Mouse (Mus musculus): ENCODE results near the gene Arl15. TPM values are rescaled to one million over a fixed set of nuclear protein-coding genes. Genes with fewer than 3 reads are reported as not detected.

Gene Arl15
- polyA plus RNA-seq, 1 experiment from 2014 or later: 5.3 TPM

GRCm38 (mm10) chr13:114083570-114084138 lies 289.3 kb downstream of the Arl15 start:
- Histone ChIP-seq H3K27me3 (replicated peaks) (no peaks in the 10 kb centered on the region), H3K27ac (no peak overlapping the region), H3K9ac (no peak overlapping the region), H3K4me1 (peaks cover 3% of the 10 kb centered on the region; the same call in 1 of the 2 replicates), H3K4me3 (no peak overlapping the region), H3K4me2 (no peak overlapping the region), H3K9me3 (replicated peaks) (no peaks in the 10 kb centered on the region), H3K36me3 (no peaks in the 10 kb centered on the region)
- 69% methylated on average over 3 of the region's 3 CpGs for WGBS (ENCODE audit: insufficient replicate concordance)
- ATAC-seq: peak; percentile 34; the same call in 1 of the 2 replicates

DNA sequence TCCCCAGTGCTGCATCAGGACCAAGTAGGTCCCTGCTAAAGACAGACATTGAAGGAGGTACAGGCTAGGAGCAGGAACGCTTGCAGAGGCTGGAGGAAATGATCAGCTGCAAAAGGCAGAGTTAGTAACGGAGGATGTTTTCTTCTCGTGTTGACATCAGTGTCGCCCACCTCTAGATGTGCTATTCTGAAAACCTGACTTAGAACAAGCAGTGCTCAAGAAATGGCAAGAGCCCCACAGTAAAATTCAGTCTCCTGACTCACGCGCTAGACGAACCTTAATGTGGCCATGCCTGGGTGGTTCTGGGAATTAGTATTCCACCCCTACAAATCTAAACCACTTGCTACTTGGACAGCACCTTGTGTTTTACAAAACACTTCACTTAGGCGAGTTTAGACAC lies 291.1 kb downstream of the Arl15 start:
- no peak for ATAC-seq
- Histone ChIP-seq H3K27me3 (replicated peaks) (no peaks in the 10 kb centered on the region), H3K4me2 (no peak overlapping the region), H3K27ac (no peak overlapping the region), H3K4me3 (no peak overlapping the region), H3K9ac (no peak overlapping the region), H3K4me1 (peaks cover 3% of the 10 kb centered on the region; the same call in 1 of the 2 replicates), H3K36me3 (peaks cover 3% of the 10 kb centered on the region; the same call in 1 of the 2 replicates), H3K9me3 (replicated peaks) (no peaks in the 10 kb centered on the region)
- 75% methylated on average over 8 of the region's 8 CpGs for WGBS (ENCODE audit: insufficient replicate concordance)

DNA sequence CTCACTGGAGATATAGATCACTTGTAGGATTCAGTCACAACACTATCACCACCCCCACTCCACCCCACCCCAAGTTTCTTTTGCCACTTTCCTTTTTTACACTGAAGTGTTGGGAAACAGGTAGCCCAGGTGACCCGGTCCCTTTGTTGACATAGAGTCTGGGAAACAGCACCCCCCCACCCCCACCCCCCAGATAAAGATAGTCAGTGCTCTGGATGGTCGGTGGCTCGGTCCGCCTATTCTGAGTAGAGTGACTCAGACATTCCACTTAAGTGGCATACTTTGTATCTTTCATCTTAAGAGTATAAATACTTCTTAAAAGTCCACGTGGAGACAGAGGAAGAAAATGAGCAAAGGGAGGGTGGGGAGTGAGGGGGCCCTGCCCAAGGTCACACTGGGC lies 292.0 kb downstream of the Arl15 start:
- no peaks in the 10 kb centered on the region for H3K27me3 ChIP-seq (replicated peaks)
- H3K4me3 ChIP-seq: no peak overlapping the region
- H3K4me2 ChIP-seq: no peak overlapping the region
- H3K9ac ChIP-seq: no peak overlapping the region
- H3K9me3 ChIP-seq (replicated peaks): no peaks in the 10 kb centered on the region
- 57% methylated on average over 5 of the region's 5 CpGs for WGBS (ENCODE audit: insufficient replicate concordance)
- peaks cover 3% of the 10 kb centered on the region; the same call in 1 of the 2 replicates for H3K4me1 ChIP-seq
- ATAC-seq: no peak
- H3K27ac ChIP-seq: no peak overlapping the region
- peaks cover 3% of the 10 kb centered on the region; the same call in 1 of the 2 replicates for H3K36me3 ChIP-seq

GRCm38 (mm10) chr13:114086801-114087200 lies 292.5 kb downstream of the Arl15 start:
- ATAC-seq: no peak

DNA sequence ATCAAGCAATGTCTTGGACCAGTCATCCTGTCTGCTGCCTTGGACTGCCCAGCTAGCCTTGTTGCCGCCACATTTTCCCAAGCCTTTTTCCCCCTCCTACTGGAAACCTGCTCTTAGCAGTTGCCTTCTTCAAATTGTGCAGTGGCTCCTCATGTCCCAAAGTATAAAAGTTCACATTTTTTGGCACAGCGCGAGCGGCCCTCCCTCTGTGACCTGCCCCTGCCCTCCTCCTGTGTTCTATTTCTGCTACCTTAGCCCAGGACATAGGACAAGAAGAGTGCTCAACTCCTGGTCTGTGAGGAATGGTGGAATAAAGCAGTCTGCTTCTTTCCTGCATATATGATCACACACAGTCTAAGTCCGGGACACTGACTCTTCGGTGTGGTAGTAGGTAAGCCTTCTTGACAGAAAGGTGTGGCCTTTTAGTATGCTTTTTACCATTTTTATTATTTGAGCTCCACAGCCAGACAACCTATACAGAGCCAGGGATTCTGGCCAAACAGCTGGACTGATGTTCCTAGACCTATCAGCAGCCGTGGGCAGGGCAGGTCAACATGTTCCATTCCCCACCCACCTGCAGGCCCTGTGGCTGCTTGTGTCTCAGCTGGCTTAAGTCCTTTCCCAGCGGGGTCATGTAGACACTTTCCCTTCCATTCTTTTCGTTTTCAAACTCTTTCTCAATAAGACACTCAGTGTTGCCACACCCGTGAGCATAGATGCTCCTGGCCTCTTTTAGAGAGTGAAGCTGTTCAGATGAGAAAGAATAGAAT lies 293.6 kb downstream of the Arl15 start:
- no peak for ATAC-seq
- peaks cover 3% of the 10 kb centered on the region; the same call in 1 of the 2 replicates for H3K36me3 ChIP-seq
- 80% methylated on average over 10 of the region's 10 CpGs for WGBS (ENCODE audit: insufficient replicate concordance)
- peaks cover 3% of the 10 kb centered on the region; the same call in 1 of the 2 replicates for H3K4me1 ChIP-seq
- H3K4me3 ChIP-seq: no peak overlapping the region
- no peak overlapping the region for H3K9ac ChIP-seq
- no peaks in the 10 kb centered on the region for H3K9me3 ChIP-seq (replicated peaks)
- no peaks in the 10 kb centered on the region for H3K27me3 ChIP-seq (replicated peaks)
- H3K27ac ChIP-seq: no peak overlapping the region
- H3K4me2 ChIP-seq: no peak overlapping the region

More at GRCm38 (mm10) chr13:114086801-114087200, 292.5 kb downstream of the Arl15 start:
- no peak overlapping the region for H3K9ac ChIP-seq
- no peak overlapping the region for H3K27ac ChIP-seq
- no peak overlapping the region for H3K4me2 ChIP-seq
- H3K27me3 ChIP-seq (replicated peaks): no peaks in the 10 kb centered on the region
- H3K4me3 ChIP-seq: no peak overlapping the region
- peaks cover 3% of the 10 kb centered on the region; the same call in 1 of the 2 replicates for H3K36me3 ChIP-seq
- WGBS (ENCODE audit: insufficient replicate concordance): 74% methylated on average over 5 of the region's 5 CpGs
- no peaks in the 10 kb centered on the region for H3K9me3 ChIP-seq (replicated peaks)
- peaks cover 3% of the 10 kb centered on the region; the same call in 1 of the 2 replicates for H3K4me1 ChIP-seq

DNA sequence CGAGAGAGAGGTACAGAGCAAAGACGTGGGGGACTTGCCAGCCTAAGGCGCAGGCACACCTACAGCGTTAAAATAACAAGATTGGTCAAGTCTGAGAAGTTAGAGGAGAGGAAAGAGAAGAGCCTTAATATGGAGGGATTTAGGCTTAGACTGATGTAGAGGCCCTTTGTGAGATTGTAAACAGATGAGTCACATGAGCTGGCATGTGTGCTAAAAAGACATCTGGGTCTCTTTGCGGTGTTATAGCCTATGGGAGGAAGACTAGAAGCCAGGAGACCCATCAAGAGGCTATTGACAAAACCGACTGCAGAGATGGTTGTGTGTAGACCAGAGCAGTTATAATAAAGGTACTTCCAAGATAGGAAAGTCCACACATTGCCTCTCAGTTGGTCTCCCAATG lies 296.5 kb downstream of the Arl15 start:
- ATAC-seq: no peak
- WGBS (ENCODE audit: insufficient replicate concordance): 84% methylated on average over 6 of the region's 6 CpGs
- Histone ChIP-seq H3K9ac (no peak overlapping the region), H3K9me3 (replicated peaks) (no peaks in the 10 kb centered on the region), H3K36me3 (peaks cover 3% of the 10 kb centered on the region; the same call in 1 of the 2 replicates), H3K27me3 (replicated peaks) (no peaks in the 10 kb centered on the region), H3K4me2 (no peak overlapping the region), H3K4me3 (no peak overlapping the region), H3K27ac (no peak overlapping the region), H3K4me1 (no peaks in the 10 kb centered on the region)

GRCm38 (mm10) chr13:114091231-114091630 lies 296.9 kb downstream of the Arl15 start:
- WGBS (ENCODE audit: insufficient replicate concordance): 70% methylated on average over 9 of the region's 9 CpGs
- no peak overlapping the region for H3K4me2 ChIP-seq
- peaks cover 3% of the 10 kb centered on the region; the same call in 1 of the 2 replicates for H3K36me3 ChIP-seq
- ATAC-seq: no peak
- no peaks in the 10 kb centered on the region for H3K9me3 ChIP-seq (replicated peaks)
- no peak overlapping the region for H3K9ac ChIP-seq
- no peak overlapping the region for H3K4me3 ChIP-seq
- no peak overlapping the region for H3K27ac ChIP-seq
- H3K27me3 ChIP-seq (replicated peaks): no peaks in the 10 kb centered on the region
- H3K4me1 ChIP-seq: no peaks in the 10 kb centered on the region

GRCm38 (mm10) chr13:114094151-114094875 lies 300.0 kb downstream of the Arl15 start:
- Histone ChIP-seq H3K27me3 (replicated peaks) (no peaks in the 10 kb centered on the region), H3K9ac (no peak overlapping the region), H3K36me3 (no peaks in the 10 kb centered on the region), H3K4me1 (no peaks in the 10 kb centered on the region), H3K9me3 (replicated peaks) (no peaks in the 10 kb centered on the region), H3K4me3 (no peak overlapping the region), H3K4me2 (no peak overlapping the region), H3K27ac (no peak overlapping the region)
- 76% methylated on average over 7 of the region's 7 CpGs for WGBS (ENCODE audit: insufficient replicate concordance)
- ATAC-seq: no peak

- H3K4me1 ChIP-seq: no peaks in the 10 kb centered on the region
- no peak overlapping the region for H3K4me2 ChIP-seq
- H3K27ac ChIP-seq: no peak overlapping the region
- H3K27me3 ChIP-seq (replicated peaks): no peaks in the 10 kb centered on the region
- WGBS (ENCODE audit: insufficient replicate concordance): 77% methylated on average over 4 of the region's 4 CpGs
- H3K36me3 ChIP-seq: no peaks in the 10 kb centered on the region
- no peak for ATAC-seq
- no peak overlapping the region for H3K9ac ChIP-seq
- H3K9me3 ChIP-seq (replicated peaks): no peaks in the 10 kb centered on the region
- no peak overlapping the region for H3K4me3 ChIP-seq
Measured at GRCm38 (mm10) chr13:114095440-114095839, 301.1 kb downstream of the Arl15 start.

DNA sequence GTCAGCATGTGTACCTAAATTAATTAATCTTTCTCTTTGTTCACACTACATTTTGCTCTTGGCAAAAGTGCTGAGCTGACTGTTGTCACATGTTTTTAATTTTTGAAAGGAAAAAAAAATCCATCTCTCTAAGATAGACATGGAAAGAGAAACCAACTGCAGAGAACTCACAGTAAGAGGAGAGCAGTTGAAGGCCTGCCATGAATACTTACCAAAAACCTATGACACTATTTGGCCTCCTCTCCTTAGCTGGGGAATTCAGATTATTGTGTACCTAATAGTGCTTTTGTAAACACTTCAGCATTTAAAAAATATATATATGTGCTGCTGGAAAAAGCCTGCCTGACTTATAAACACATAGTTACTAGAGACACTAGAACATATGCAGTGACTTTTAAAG lies 302.1 kb downstream of the Arl15 start:
- ATAC-seq: no peak
- Histone ChIP-seq H3K4me1 (no peaks in the 10 kb centered on the region), H3K9me3 (replicated peaks) (no peaks in the 10 kb centered on the region), H3K4me3 (no peak overlapping the region), H3K9ac (no peak overlapping the region), H3K27ac (no peak overlapping the region), H3K4me2 (no peak overlapping the region), H3K27me3 (replicated peaks) (no peaks in the 10 kb centered on the region), H3K36me3 (no peaks in the 10 kb centered on the region)

GRCm38 (mm10) chr13:114101155-114101554 lies 306.9 kb downstream of the Arl15 start:
- Histone ChIP-seq H3K9ac (no peak overlapping the region), H3K27me3 (replicated peaks) (no peaks in the 10 kb centered on the region), H3K4me2 (no peak overlapping the region), H3K4me1 (no peaks in the 10 kb centered on the region), H3K9me3 (replicated peaks) (no peaks in the 10 kb centered on the region), H3K4me3 (no peak overlapping the region), H3K36me3 (peaks cover 7% of the 10 kb centered on the region), H3K27ac (no peak overlapping the region)
- no peak for ATAC-seq
- WGBS (ENCODE audit: insufficient replicate concordance): 79% methylated on average over 5 of the region's 5 CpGs

GRCm38 (mm10) chr13:114106083-114106482 lies 311.8 kb downstream of the Arl15 start:
- H3K9me3 ChIP-seq (replicated peaks): no peaks in the 10 kb centered on the region
- 76% methylated on average over 7 of the region's 7 CpGs for WGBS (ENCODE audit: insufficient replicate concordance)
- H3K27ac ChIP-seq: no peak overlapping the region
- no peaks in the 10 kb centered on the region for H3K27me3 ChIP-seq (replicated peaks)
- peaks cover 7% of the 10 kb centered on the region for H3K36me3 ChIP-seq
- H3K4me3 ChIP-seq: no peak overlapping the region
- H3K4me2 ChIP-seq: no peak overlapping the region
- no peak overlapping the region for H3K9ac ChIP-seq
- ATAC-seq: no peak
- H3K4me1 ChIP-seq: no peaks in the 10 kb centered on the region
